Mouse (Mus musculus) heart, embryonic 14.5 days (tissue): ENCODE results near the gene Mgea5. TPM values are rescaled to one million over a fixed set of nuclear protein-coding genes. Genes with fewer than 3 reads are reported as not detected.

Source experiments
- ATAC-seq: fragments of 200-750 bp; cut with Nextera tagmentation; 2 replicates; pipeline ENCODE4 v1.8.0; 2017; ENCODE audit warnings: low read depth, moderate TSS enrichment; ENCODE audit not compliant: insufficient number of reproducible peaks, insufficient read depth, low FRiP score
- H3K27ac ChIP-seq, 2 experiments: fragments of 200-500 bp in 1 of 2; fragments of 300-500 bp in 1 of 2; sonication (generic) in 1 of 2; replicated peaks in 1 of 2; 2 replicates each; pipeline ENCODE4 v1.5.1; 2012 to 2014; ENCODE audit warnings: low read depth in 2 of 2, low read length in 2 of 2, control low read depth in 1 of 2, mild to moderate bottlenecking in 1 of 2, mixed read lengths in 1 of 2; ENCODE audit not compliant: control insufficient read depth in 1 of 2, insufficient read depth in 1 of 2
- H3K27me3 ChIP-seq: fragments of 300-500 bp; sonication (generic); 2 replicates; pipeline ENCODE4 v1.6.1; 2014; ENCODE audit warnings: mild to moderate bottlenecking, low read length, control low read depth; ENCODE audit not compliant: control insufficient read depth, insufficient read depth
- H3K36me3 ChIP-seq: fragments of 300-500 bp; sonication (generic); 2 replicates; pipeline ENCODE4 v1.6.1; 2014; ENCODE audit warnings: mild to moderate bottlenecking, control low read depth, low read length, mixed read lengths; ENCODE audit not compliant: control insufficient read depth, insufficient read depth
- H3K4me1 ChIP-seq, 2 experiments: fragments of 200-500 bp in 1 of 2; fragments of 300-500 bp in 1 of 2; sonication (generic) in 1 of 2; 2 replicates each; pipeline ENCODE4 v1.6.1; 2012 to 2014; ENCODE audit warnings: low read length in 2 of 2, control low read depth in 1 of 2, mixed read lengths in 1 of 2; ENCODE audit not compliant: control insufficient read depth in 2 of 2, insufficient read depth in 2 of 2
- H3K4me2 ChIP-seq: fragments of 300-500 bp; sonication (generic); 2 replicates; pipeline ENCODE4 v1.6.1; 2014; ENCODE audit warnings: mild to moderate bottlenecking, low read length
- H3K4me3 ChIP-seq, 2 experiments: fragments of 200-500 bp in 1 of 2; fragments of 300-500 bp in 1 of 2; sonication (generic) in 1 of 2; 2 replicates each; pipeline ENCODE4 v1.5.1; 2012 to 2014; ENCODE audit warnings: low read length in 2 of 2, mild to moderate bottlenecking in 2 of 2, control low read depth in 1 of 2, low read depth in 1 of 2, moderate library complexity in 1 of 2; ENCODE audit not compliant: control insufficient read depth in 1 of 2, insufficient read depth in 1 of 2
- H3K9ac ChIP-seq: fragments of 300-500 bp; sonication (generic); 2 replicates; pipeline ENCODE4 v1.6.1; 2014; ENCODE audit warnings: mild to moderate bottlenecking, low read length
- H3K9me3 ChIP-seq: fragments of 300-500 bp; sonication (generic); 2 replicates; pipeline ENCODE4 v1.6.1; 2016; ENCODE audit warnings: low read length, control low read depth; ENCODE audit not compliant: control insufficient read depth
- WGBS: fragments of 180-500 bp; shearing (Covaris S2); extraction: QIAGEN DNeasy Blood & Tissue Kit; methylation state at CpG from one replicate; pipeline ENCODE4 v1.1.7; 2014; 5-methylcytosine and 5-hydroxymethylcytosine counted together
- polyA plus RNA-seq: library from polyadenylated mRNA; unstranded; fragments of >200 nt; fragmentation: Nextera tagmentation; extraction: Ambion mirVana; gene quantifications from 2 replicates; pipeline ENCODE4 v1.2.1, GENCODE M21; 2014

The Mgea5 gene
- polyA plus RNA-seq, 1 experiment from 2014 or later = 47.1 TPM

- Histone ChIP-seq H3K27ac (no peak overlapping the region), H3K9ac (no peak overlapping the region), H3K4me1 (peaks cover 0 to 2% of the 10 kb centered on the region in 2 experiments; a peak in 1 of 4 replicates), H3K27me3 (no peaks in the 10 kb centered on the region), H3K36me3 (no peaks in the 10 kb centered on the region), H3K4me3 (no peak overlapping the region), H3K9me3 (0 out of 2 replicates have a peak, but pooled peaks cover 3% of the 10 kb centered on the region), H3K4me2 (peak overlapping the region; percentile 47)
- no peak; the same call in 1 of the 2 replicates for ATAC-seq
- 15% methylated on average over 15 of the region's 15 CpGs for WGBS
These were observed 12.5 kb upstream of the Mgea5 start for GRCm38 (mm10) chr19:45796061-45796556.

- 0 out of 2 replicates have a peak, but pooled peaks cover 3% of the 10 kb centered on the region for H3K9me3 ChIP-seq
- no peaks in the 10 kb centered on the region for H3K36me3 ChIP-seq
- WGBS = 27% methylated on average over 15 of the region's 15 CpGs
- H3K4me3 ChIP-seq = no peak overlapping the region
- peak overlapping the region; percentile 47 for H3K4me2 ChIP-seq
- no peak overlapping the region for H3K9ac ChIP-seq
- ATAC-seq = no peak
- no peaks in the 10 kb centered on the region for H3K27me3 ChIP-seq
- peaks cover 0 to 2% of the 10 kb centered on the region in 2 experiments; a peak in 1 of 4 replicates for H3K4me1 ChIP-seq
- no peak overlapping the region for H3K27ac ChIP-seq
These were observed 11.8 kb upstream of the Mgea5 start for GRCm38 (mm10) chr19:45795406-45795944.

- Histone ChIP-seq H3K36me3 (no peaks in the 10 kb centered on the region), H3K9ac (no peak overlapping the region), H3K4me1 (peaks cover 0 to 2% of the 10 kb centered on the region in 2 experiments; a peak in 1 of 4 replicates), H3K27me3 (no peaks in the 10 kb centered on the region), H3K4me2 (no peak overlapping the region), H3K9me3 (0 out of 2 replicates have a peak, but pooled peaks cover 3% of the 10 kb centered on the region), H3K27ac (no peak overlapping the region), H3K4me3 (no peak overlapping the region)
- no peak for ATAC-seq
- WGBS = 74% methylated on average over 6 of the region's 6 CpGs
These were observed 11.1 kb upstream of the Mgea5 start for GRCm38 (mm10) chr19:45794718-45795117.

- H3K9ac ChIP-seq = no peak overlapping the region
- no peaks in the 10 kb centered on the region for H3K36me3 ChIP-seq
- peaks cover 0 to 2% of the 10 kb centered on the region in 2 experiments; a peak in 1 of 4 replicates for H3K4me1 ChIP-seq
- WGBS = 77% methylated on average over 6 of the region's 6 CpGs
- H3K27ac ChIP-seq = no peak overlapping the region
- H3K4me2 ChIP-seq = no peak overlapping the region
- no peaks in the 10 kb centered on the region for H3K27me3 ChIP-seq
- ATAC-seq = no peak
- no peak overlapping the region for H3K4me3 ChIP-seq
- no peaks in the 10 kb centered on the region for H3K9me3 ChIP-seq
These were observed 8.8 kb upstream of the Mgea5 start for GRCm38 (mm10) chr19:45792404-45792803.

- H3K27ac ChIP-seq = no peak overlapping the region
- H3K9ac ChIP-seq = no peak overlapping the region
- H3K4me3 ChIP-seq = no peak overlapping the region
- H3K27me3 ChIP-seq = no peaks in the 10 kb centered on the region
- 78% methylated on average over 13 of the region's 13 CpGs for WGBS
- ATAC-seq = no peak
- H3K4me1 ChIP-seq = peaks cover 0 to 2% of the 10 kb centered on the region in 2 experiments; a peak in 1 of 4 replicates
- no peaks in the 10 kb centered on the region for H3K9me3 ChIP-seq
- H3K4me2 ChIP-seq = no peak overlapping the region
- H3K36me3 ChIP-seq = no peaks in the 10 kb centered on the region
These were observed 6.5 kb upstream of the Mgea5 start for GRCm38 (mm10) chr19:45789888-45790874.

GRCm38 (mm10) chr19:45789365-45789764, 5.7 kb upstream of the Mgea5 start:
- Histone ChIP-seq H3K27ac (no peak overlapping the region), H3K4me2 (no peak overlapping the region), H3K9ac (no peak overlapping the region), H3K9me3 (no peaks in the 10 kb centered on the region), H3K4me3 (no peak overlapping the region), H3K36me3 (no peaks in the 10 kb centered on the region), H3K4me1 (peaks cover 0 to 2% of the 10 kb centered on the region in 2 experiments; a peak in 1 of 4 replicates), H3K27me3 (no peaks in the 10 kb centered on the region)
- no peak for ATAC-seq
- WGBS = 80% methylated on average over 7 of the region's 7 CpGs

GRCm38 (mm10) chr19:45788337-45788736, 4.7 kb upstream of the Mgea5 start:
- no peak overlapping the region for H3K4me2 ChIP-seq
- ATAC-seq = no peak
- no peaks in the 10 kb centered on the region for H3K27me3 ChIP-seq
- no peaks in the 10 kb centered on the region for H3K9me3 ChIP-seq
- H3K4me3 ChIP-seq = no peak overlapping the region
- H3K36me3 ChIP-seq = no peaks in the 10 kb centered on the region
- H3K9ac ChIP-seq = no peak overlapping the region
- no peak overlapping the region for H3K27ac ChIP-seq
- WGBS = 40% methylated on average over 4 of the region's 4 CpGs
- H3K4me1 ChIP-seq = peaks cover 0 to 2% of the 10 kb centered on the region in 2 experiments; a peak in 1 of 4 replicates
